In the genomic region with DNA sequence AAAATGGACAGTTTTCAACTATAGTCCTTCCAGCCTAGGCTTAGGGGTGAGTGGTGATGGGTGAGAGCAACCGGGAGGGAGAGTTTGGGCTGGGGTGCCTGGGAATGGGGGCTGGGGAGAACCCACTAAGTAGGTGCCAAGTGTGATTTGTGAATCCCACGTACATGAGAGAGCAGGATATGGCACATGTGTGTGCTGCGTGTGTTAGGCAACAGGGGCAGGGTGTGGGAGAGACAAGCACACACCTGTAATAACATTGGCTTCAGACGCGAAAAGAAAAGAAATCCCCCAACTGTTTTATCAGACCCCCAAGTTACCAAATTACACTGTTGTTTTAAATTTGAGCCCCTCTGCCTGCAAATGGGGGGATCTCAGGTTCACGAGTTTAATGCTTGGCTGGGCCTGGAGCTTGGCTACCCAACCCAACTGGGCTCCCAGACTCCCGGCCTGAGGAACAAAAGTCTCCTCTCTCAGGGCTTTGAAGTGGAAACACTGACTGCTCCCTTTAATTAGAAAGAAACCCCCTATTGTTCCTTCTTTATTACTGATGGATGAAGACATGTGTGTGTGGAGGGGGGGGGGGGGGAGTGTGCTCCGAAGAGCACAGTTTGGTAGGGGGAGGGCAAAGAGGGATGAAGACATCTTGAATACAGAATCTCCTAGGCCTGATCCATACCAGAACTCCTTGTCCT, we compare ENCODE assay signal across 17 mouse cellular contexts. TPM values are rescaled to one million over a fixed set of nuclear protein-coding genes. Genes with fewer than 3 reads are reported as not detected.
DNase-seq lines count a peak whose midpoint lies in the region; ATAC-seq lines count a peak whose summit lies in the region.
"Had no signal": no experiment of that assay in that cellular context is flagged by ENCODE, and none has a peak within 500 bp of the region (broad histone marks: within the 10 kb centered on the region; RNA-seq: fewer than 3 reads in every experiment).

No protein-coding gene starts in this region.

- peak overlapping the region; percentile 37; the same call in 1 of the 2 replicates for H3K9ac ChIP-seq in kidney, embryonic 16.5 days (replicated peaks; ENCODE audit: low read length)
- H3K9ac ChIP-seq in embryonic facial prominence, embryonic 12.5 days = no peak overlapping the region
- H3K9ac ChIP-seq in neural tube, embryonic 13.5 days = no peak overlapping the region
- H3K9ac ChIP-seq: liver, embryonic 13.5 days had no signal

- 20% methylated on average over 8 of the region's 8 CpGs for WGBS in kidney, embryonic 16.5 days
- 17% methylated on average over 8 of the region's 8 CpGs for WGBS in embryonic facial prominence, embryonic 12.5 days
- WGBS in hindbrain, embryonic 10.5 days = 17% methylated on average over 8 of the region's 8 CpGs
- 24% methylated on average over 8 of the region's 8 CpGs for WGBS in neural tube, embryonic 13.5 days

- H3K27me3 ChIP-seq in kidney, embryonic 16.5 days (ENCODE audit: insufficient read depth, low read length) = no peaks in the 10 kb centered on the region
- H3K27me3 ChIP-seq in embryonic facial prominence, embryonic 12.5 days = peaks cover 6% of the 10 kb centered on the region; the same call in 1 of the 2 replicates
- peaks cover 54% of the 10 kb centered on the region for H3K27me3 ChIP-seq in hindbrain, embryonic 10.5 days (ENCODE audit: insufficient read depth, poor library complexity, severe bottlenecking)
- H3K27me3 ChIP-seq in neural tube, embryonic 13.5 days = peaks cover under 1% of the 10 kb centered on the region; the same call in 1 of the 2 replicates
- H3K27me3 ChIP-seq: liver, embryonic 13.5 days had no signal

- no peak for DNase-seq in kidney, adult 9 months
- DNase-seq in hindbrain, embryonic 10.5 days (ENCODE audit: low spot score) = no peak
- no peak for DNase-seq in thymus, postnatal 0 days (ENCODE audit: low spot score)
- DNase-seq in urinary bladder, adult 2 months (ENCODE audit: low spot score) = no peak
- DNase-seq in natural killer cell, adult 2 months (ENCODE audit: low spot score in 2 of 2) = no peak
- DNase-seq: cerebellum, adult 2 months; gastrocnemius, postnatal 36 days; liver, embryonic 13.5 days; lung, postnatal 36 days; right cerebral cortex, adult 18-20 months; thymus, adult 18-20 months had no signal

- no peak overlapping the region for H3K4me3 ChIP-seq in kidney, embryonic 16.5 days (ENCODE audit: low read length)
- H3K4me3 ChIP-seq in embryonic facial prominence, embryonic 12.5 days = no peak overlapping the region
- no peak overlapping the region for H3K4me3 ChIP-seq in hindbrain, embryonic 10.5 days
- H3K4me3 ChIP-seq in neural tube, embryonic 13.5 days = no peak overlapping the region
- H3K4me3 ChIP-seq: layer of hippocampus, adult 2 months; liver, embryonic 13.5 days; myocyte had no signal

- no peaks in the 10 kb centered on the region for H3K9me3 ChIP-seq in kidney, embryonic 16.5 days (ENCODE audit: low read length)
- no peaks in the 10 kb centered on the region for H3K9me3 ChIP-seq in embryonic facial prominence, embryonic 12.5 days
- no peaks in the 10 kb centered on the region for H3K9me3 ChIP-seq in hindbrain, embryonic 10.5 days
- H3K9me3 ChIP-seq in neural tube, embryonic 13.5 days = no peaks in the 10 kb centered on the region
- H3K9me3 ChIP-seq: liver, embryonic 13.5 days had no signal

- H3K4me2 ChIP-seq in kidney, embryonic 16.5 days (replicated peaks; ENCODE audit: low read depth, low read length) = peak overlapping the region; percentile 19; the same call in 1 of the 2 replicates
- H3K4me2 ChIP-seq in embryonic facial prominence, embryonic 12.5 days (replicated peaks) = no peak overlapping the region
- H3K4me2 ChIP-seq in neural tube, embryonic 13.5 days = no peak overlapping the region
- H3K4me2 ChIP-seq: liver, embryonic 13.5 days had no signal

- H3K4me1 ChIP-seq in kidney, embryonic 16.5 days (ENCODE audit: insufficient read depth, low read length) = peaks cover 48% of the 10 kb centered on the region
- peaks cover 55% of the 10 kb centered on the region for H3K4me1 ChIP-seq in embryonic facial prominence, embryonic 12.5 days
- peaks cover 66% of the 10 kb centered on the region for H3K4me1 ChIP-seq in hindbrain, embryonic 10.5 days (replicated peaks)
- H3K4me1 ChIP-seq in neural tube, embryonic 13.5 days (replicated peaks) = peaks cover 56% of the 10 kb centered on the region

- no peaks in the 10 kb centered on the region for H3K36me3 ChIP-seq in kidney, embryonic 16.5 days (ENCODE audit: insufficient read depth, low read length)
- H3K36me3 ChIP-seq in embryonic facial prominence, embryonic 12.5 days = no peaks in the 10 kb centered on the region
- no peaks in the 10 kb centered on the region for H3K36me3 ChIP-seq in hindbrain, embryonic 10.5 days
- H3K36me3 ChIP-seq in neural tube, embryonic 13.5 days = no peaks in the 10 kb centered on the region
- H3K36me3 ChIP-seq: liver, embryonic 13.5 days had no signal

- ATAC-seq in kidney, embryonic 16.5 days (ENCODE audit: low FRiP score, low TSS enrichment) = peak; percentile 73
- peak; percentile 38; the same call in 1 of the 2 replicates for ATAC-seq in embryonic facial prominence, embryonic 12.5 days (ENCODE audit: insufficient number of reproducible peaks, insufficient read depth, low FRiP score, low TSS enrichment)
- peak; percentile 28; the same call in 1 of the 2 replicates for ATAC-seq in neural tube, embryonic 13.5 days (ENCODE audit: low read depth)
- ATAC-seq: activated CD4-positive, CD25-positive, alpha-beta regulatory T cell, adult 4 months had no signal

- peak overlapping the region; percentile 92 for H3K27ac ChIP-seq in kidney, embryonic 16.5 days (ENCODE audit: low read length)
- H3K27ac ChIP-seq in embryonic facial prominence, embryonic 12.5 days = peak overlapping the region; percentile 61
- peak overlapping the region; percentile 79 for H3K27ac ChIP-seq in hindbrain, embryonic 10.5 days
- H3K27ac ChIP-seq in neural tube, embryonic 13.5 days (replicated peaks) = no peak overlapping the region
- H3K27ac ChIP-seq: layer of hippocampus, adult 2 months; liver, embryonic 13.5 days had no signal

RNA-seq across cellular contexts. Expression of gene Pkdcc, which starts 11.3 kb away (rescaled TPM):
- 29.9 and 31.6 TPM in 2 replicates for polyA plus RNA-seq in kidney, embryonic 16.5 days (2015; fragmentation: Nextera tagmentation; extraction: Ambion mirVana)
- polyA plus RNA-seq in embryonic facial prominence, embryonic 12.5 days (2016; fragmentation: Nextera tagmentation; extraction: Ambion mirVana) = 27.3 and 32.6 TPM in 2 replicates
- 9.1 and 11.4 TPM in 2 replicates for polyA plus RNA-seq in hindbrain, embryonic 10.5 days (2016; fragmentation: Nextera tagmentation; extraction: Ambion mirVana)
- 4.2 and 6.1 TPM in 2 replicates for polyA plus RNA-seq in neural tube, embryonic 13.5 days (2015; fragmentation: Nextera tagmentation; extraction: Ambion mirVana)
- polyA plus RNA-seq in thymus, postnatal 0 days (2015; fragmentation: Nextera tagmentation; extraction: Ambion mirVana) = 12.5 and 13.1 TPM in 2 replicates
- polyA plus RNA-seq in urinary bladder, adult 2 months (2012; rRNA removed) = 65.2 and 69.9 TPM in 2 replicates
